Mouse (Mus musculus) testis, adult 2 months (tissue): Measurements from ENCODE around the gene Megf11. TPM values are rescaled to one million over a fixed set of nuclear protein-coding genes. Genes with fewer than 3 reads are reported as not detected.

Experiments
- H3K27ac ChIP-seq: fragments of 200-500 bp; 2 replicates; pipeline ENCODE4 v1.5.1; 2012; ENCODE audit warnings: low read depth, low read length; ENCODE audit not compliant: control insufficient read depth, insufficient read depth
- H3K27me3 ChIP-seq: fragments of 200-500 bp; 2 replicates; pipeline ENCODE4 v1.6.1; 2012; ENCODE audit warnings: mild to moderate bottlenecking, low read length, moderate library complexity; ENCODE audit not compliant: control insufficient read depth, insufficient read depth
- H3K36me3 ChIP-seq: fragments of 200-500 bp; 2 replicates; pipeline ENCODE4 v1.6.1; 2012; ENCODE audit warnings: mild to moderate bottlenecking, low read length; ENCODE audit not compliant: control insufficient read depth, insufficient read depth
- H3K4me1 ChIP-seq: fragments of 200-500 bp; 2 replicates; pipeline ENCODE4 v1.6.1; 2012; ENCODE audit warnings: low read length; ENCODE audit not compliant: control insufficient read depth, insufficient read depth
- H3K4me3 ChIP-seq: fragments of 200-500 bp; 2 replicates; pipeline ENCODE4 v1.5.1; 2012; ENCODE audit warnings: low read depth, mild to moderate bottlenecking, low read length, moderate library complexity, mixed read lengths; ENCODE audit not compliant: control insufficient read depth
- CTCF ChIP-seq: fragments of 200-500 bp; IDR thresholded peaks from 2 replicates; pipeline ENCODE4 v1.5.1; 2012; ENCODE audit warnings: low read depth, mild to moderate bottlenecking, inconsistent platforms, low read length, moderate library complexity; ENCODE audit not compliant: control insufficient read depth, insufficient read depth, insufficient replicate concordance
- POLR2A ChIP-seq: fragments of 200-500 bp; IDR thresholded peaks from 2 replicates; pipeline ENCODE4 v1.6.1; 2012; ENCODE audit warnings: low read depth, mild to moderate bottlenecking, inconsistent platforms, low read length, moderate library complexity; ENCODE audit not compliant: control insufficient read depth
- polyA plus RNA-seq: library from polyadenylated mRNA; depleted of rRNA; stranded (reverse); fragments of >200 nt; gene quantifications from 2 replicates; pipeline ENCODE4 v1.2.3, GENCODE M21; 2012

Megf11 gene
- polyA plus RNA-seq, 1 experiment = 0.30 TPM

GRCm38 (mm10) chr9:64436121-64436520 lies 50.7 kb downstream of the Megf11 start:
- Histone ChIP-seq H3K27me3 (no peaks in the 10 kb centered on the region), H3K36me3 (no peaks in the 10 kb centered on the region), H3K27ac (no peak overlapping the region), H3K4me1 (no peaks in the 10 kb centered on the region), H3K4me3 (no peak overlapping the region)
- TF ChIP-seq POLR2A (no peak), CTCF (no peak)

- Histone ChIP-seq H3K27me3 (no peaks in the 10 kb centered on the region), H3K4me1 (no peaks in the 10 kb centered on the region), H3K36me3 (no peaks in the 10 kb centered on the region), H3K4me3 (no peak overlapping the region), H3K27ac (no peak overlapping the region)
- TF ChIP-seq POLR2A = no peak
Observed at GRCm38 (mm10) chr9:64440101-64440500, 54.7 kb downstream of the Megf11 start.

- no peaks in the 10 kb centered on the region for H3K27me3 ChIP-seq
- no peak overlapping the region for H3K27ac ChIP-seq
- H3K36me3 ChIP-seq = no peaks in the 10 kb centered on the region
- H3K4me1 ChIP-seq = no peaks in the 10 kb centered on the region
- no peak for TF ChIP-seq POLR2A
- no peak for TF ChIP-seq CTCF
- no peak overlapping the region for H3K4me3 ChIP-seq
Observed at GRCm38 (mm10) chr9:64445981-64446380, 60.6 kb downstream of the Megf11 start.

DNA sequence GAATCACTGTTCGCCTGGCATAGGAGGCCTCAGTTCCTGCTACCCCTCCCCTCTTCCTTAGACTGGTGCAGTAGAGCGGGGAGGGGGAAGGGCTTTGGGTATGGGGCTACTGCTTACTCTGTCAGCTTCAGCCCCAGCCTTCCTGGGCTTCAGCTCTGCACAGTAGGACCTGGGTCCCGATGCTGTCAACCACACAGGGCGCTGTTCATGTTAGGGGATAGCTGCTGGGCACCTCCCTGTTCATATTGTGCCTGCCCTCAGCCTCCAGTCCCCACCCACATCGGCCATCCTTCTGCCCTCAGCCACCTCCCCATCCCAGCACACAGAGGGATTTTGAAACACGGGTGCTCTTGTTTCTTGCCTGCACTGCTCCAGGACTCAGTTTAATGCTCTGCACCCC lies 61.6 kb downstream of the Megf11 start:
- H3K27ac ChIP-seq = no peak overlapping the region
- TF ChIP-seq POLR2A (no peak), CTCF (no peak)
- H3K4me1 ChIP-seq = no peaks in the 10 kb centered on the region
- no peak overlapping the region for H3K4me3 ChIP-seq
- no peaks in the 10 kb centered on the region for H3K27me3 ChIP-seq
- no peaks in the 10 kb centered on the region for H3K36me3 ChIP-seq

GRCm38 (mm10) chr9:64447522-64447921 lies 62.1 kb downstream of the Megf11 start:
- H3K4me1 ChIP-seq = no peaks in the 10 kb centered on the region
- no peak overlapping the region for H3K4me3 ChIP-seq
- no peaks in the 10 kb centered on the region for H3K27me3 ChIP-seq
- H3K36me3 ChIP-seq = no peaks in the 10 kb centered on the region
- H3K27ac ChIP-seq = no peak overlapping the region
- no peak for TF ChIP-seq POLR2A
- no peak for TF ChIP-seq CTCF

GRCm38 (mm10) chr9:64452769-64453168 lies 67.3 kb downstream of the Megf11 start:
- H3K4me3 ChIP-seq = no peak overlapping the region
- TF ChIP-seq POLR2A (no peak), CTCF (no peak)
- no peak overlapping the region for H3K27ac ChIP-seq
- no peaks in the 10 kb centered on the region for H3K27me3 ChIP-seq
- no peaks in the 10 kb centered on the region for H3K36me3 ChIP-seq
- H3K4me1 ChIP-seq = no peaks in the 10 kb centered on the region

GRCm38 (mm10) chr9:64454196-64454595 lies 68.8 kb downstream of the Megf11 start:
- TF ChIP-seq CTCF (no peak), POLR2A (no peak)
- H3K27ac ChIP-seq = no peak overlapping the region
- no peaks in the 10 kb centered on the region for H3K27me3 ChIP-seq

GRCm38 (mm10) chr9:64455910-64456309 lies 70.5 kb downstream of the Megf11 start:
- H3K36me3 ChIP-seq = no peaks in the 10 kb centered on the region
- no peaks in the 10 kb centered on the region for H3K27me3 ChIP-seq
- TF ChIP-seq POLR2A (no peak), CTCF (no peak)
- no peak overlapping the region for H3K4me3 ChIP-seq
- no peak overlapping the region for H3K27ac ChIP-seq
- no peaks in the 10 kb centered on the region for H3K4me1 ChIP-seq

More at GRCm38 (mm10) chr9:64454196-64454595, 68.8 kb downstream of the Megf11 start:
- Histone ChIP-seq H3K4me3 (no peak overlapping the region), H3K36me3 (no peaks in the 10 kb centered on the region), H3K4me1 (no peaks in the 10 kb centered on the region)
